Mouse (Mus musculus): ENCODE results near the gene Nxpe4. TPM values are rescaled to one million over a fixed set of nuclear protein-coding genes. Genes with fewer than 3 reads are reported as not detected.

Gene Nxpe4
- polyA plus RNA-seq, 1 experiment from 2014 or later = 2.8 TPM

- no peaks in the 10 kb centered on the region for H3K9me3 ChIP-seq (replicated peaks)
- H3K4me3 ChIP-seq = no peak overlapping the region
- no peak overlapping the region for H3K4me2 ChIP-seq
- H3K27ac ChIP-seq (ENCODE audit: poor library complexity, severe bottlenecking) = no peak overlapping the region
- WGBS = 74% methylated on average over 6 of the region's 6 CpGs
- H3K36me3 ChIP-seq = no peaks in the 10 kb centered on the region
- no peak overlapping the region for H3K9ac ChIP-seq
- ATAC-seq (ENCODE audit: insufficient number of reproducible peaks, low FRiP score) = no peak
- H3K27me3 ChIP-seq (replicated peaks) = peaks cover 5% of the 10 kb centered on the region; the same call in 1 of the 2 replicates
- no peaks in the 10 kb centered on the region for H3K4me1 ChIP-seq (replicated peaks)
These were observed 27.0 kb downstream of the Nxpe4 start for GRCm38 (mm10) chr9:48188854-48189253.

GRCm38 (mm10) chr9:48197458-48197884 lies 35.6 kb downstream of the Nxpe4 start:
- no peak for ATAC-seq (ENCODE audit: insufficient number of reproducible peaks, low FRiP score)
- Histone ChIP-seq H3K9me3 (replicated peaks) (no peaks in the 10 kb centered on the region), H3K36me3 (no peaks in the 10 kb centered on the region), H3K4me3 (no peak overlapping the region), H3K4me1 (replicated peaks) (no peaks in the 10 kb centered on the region), H3K9ac (no peak overlapping the region), H3K27ac (ENCODE audit: poor library complexity, severe bottlenecking) (no peak overlapping the region), H3K4me2 (no peak overlapping the region), H3K27me3 (replicated peaks) (no peaks in the 10 kb centered on the region)
- 75% methylated on average over 12 of the region's 12 CpGs for WGBS

GRCm38 (mm10) chr9:48210970-48211369 lies 49.1 kb downstream of the Nxpe4 start:
- WGBS = 85% methylated on average over 6 of the region's 6 CpGs
- no peak overlapping the region for H3K4me3 ChIP-seq
- no peak overlapping the region for H3K27ac ChIP-seq (ENCODE audit: poor library complexity, severe bottlenecking)
- no peak for ATAC-seq (ENCODE audit: insufficient number of reproducible peaks, low FRiP score)
- H3K9ac ChIP-seq = no peak overlapping the region
- no peaks in the 10 kb centered on the region for H3K27me3 ChIP-seq (replicated peaks)
- H3K9me3 ChIP-seq (replicated peaks) = no peaks in the 10 kb centered on the region
- H3K36me3 ChIP-seq = no peaks in the 10 kb centered on the region
- H3K4me2 ChIP-seq = no peak overlapping the region
- 0 out of 2 replicates have a peak, but pooled peaks cover 2% of the 10 kb centered on the region for H3K4me1 ChIP-seq (replicated peaks)

GRCm38 (mm10) chr9:48211912-48212311 lies 50.1 kb downstream of the Nxpe4 start:
- Histone ChIP-seq H3K4me2 (no peak overlapping the region), H3K9ac (no peak overlapping the region), H3K4me1 (replicated peaks) (0 out of 2 replicates have a peak, but pooled peaks cover 2% of the 10 kb centered on the region), H3K36me3 (no peaks in the 10 kb centered on the region), H3K27ac (ENCODE audit: poor library complexity, severe bottlenecking) (no peak overlapping the region), H3K4me3 (no peak overlapping the region), H3K27me3 (replicated peaks) (no peaks in the 10 kb centered on the region), H3K9me3 (replicated peaks) (no peaks in the 10 kb centered on the region)
- 78% methylated on average over 5 of the region's 5 CpGs for WGBS
- ATAC-seq (ENCODE audit: insufficient number of reproducible peaks, low FRiP score) = no peak

GRCm38 (mm10) chr9:48214751-48215150 lies 52.9 kb downstream of the Nxpe4 start:
- Histone ChIP-seq H3K4me2 (no peak overlapping the region), H3K9ac (no peak overlapping the region), H3K27me3 (replicated peaks) (no peaks in the 10 kb centered on the region), H3K4me3 (no peak overlapping the region), H3K36me3 (no peaks in the 10 kb centered on the region), H3K4me1 (replicated peaks) (no peaks in the 10 kb centered on the region), H3K9me3 (replicated peaks) (no peaks in the 10 kb centered on the region), H3K27ac (ENCODE audit: poor library complexity, severe bottlenecking) (no peak overlapping the region)
- 79% methylated on average over 9 of the region's 9 CpGs for WGBS
- no peak for ATAC-seq (ENCODE audit: insufficient number of reproducible peaks, low FRiP score)

- ATAC-seq (ENCODE audit: insufficient number of reproducible peaks, low FRiP score) = no peak
- Histone ChIP-seq H3K27ac (ENCODE audit: poor library complexity, severe bottlenecking) (no peak overlapping the region), H3K36me3 (no peaks in the 10 kb centered on the region), H3K9ac (no peak overlapping the region), H3K4me1 (replicated peaks) (no peaks in the 10 kb centered on the region), H3K4me3 (no peak overlapping the region), H3K4me2 (no peak overlapping the region), H3K27me3 (replicated peaks) (no peaks in the 10 kb centered on the region), H3K9me3 (replicated peaks) (no peaks in the 10 kb centered on the region)
- 79% methylated on average over 13 of the region's 13 CpGs for WGBS
These were observed 54.5 kb downstream of the Nxpe4 start for GRCm38 (mm10) chr9:48216091-48217001.

- Histone ChIP-seq H3K9ac (no peak overlapping the region), H3K4me1 (replicated peaks) (no peaks in the 10 kb centered on the region), H3K27me3 (replicated peaks) (no peaks in the 10 kb centered on the region), H3K27ac (ENCODE audit: poor library complexity, severe bottlenecking) (no peak overlapping the region), H3K4me2 (no peak overlapping the region), H3K36me3 (no peaks in the 10 kb centered on the region), H3K9me3 (replicated peaks) (no peaks in the 10 kb centered on the region), H3K4me3 (no peak overlapping the region)
- 84% methylated on average over 3 of the region's 3 CpGs for WGBS
- ATAC-seq (ENCODE audit: insufficient number of reproducible peaks, low FRiP score) = no peak
These were observed 68.9 kb downstream of the Nxpe4 start for GRCm38 (mm10) chr9:48230706-48231105.

- no peak for ATAC-seq (ENCODE audit: insufficient number of reproducible peaks, low FRiP score)
- Histone ChIP-seq H3K4me2 (no peak overlapping the region), H3K36me3 (no peaks in the 10 kb centered on the region), H3K27ac (ENCODE audit: poor library complexity, severe bottlenecking) (no peak overlapping the region), H3K9me3 (replicated peaks) (no peaks in the 10 kb centered on the region), H3K4me1 (replicated peaks) (no peaks in the 10 kb centered on the region; the same call in 1 of the 2 replicates), H3K9ac (no peak overlapping the region), H3K27me3 (replicated peaks) (no peaks in the 10 kb centered on the region), H3K4me3 (no peak overlapping the region)
- WGBS = 65% methylated on average over 6 of the region's 6 CpGs
These were observed 74.6 kb downstream of the Nxpe4 start for GRCm38 (mm10) chr9:48236455-48236854.

- Histone ChIP-seq H3K27me3 (replicated peaks) (no peaks in the 10 kb centered on the region), H3K4me1 (replicated peaks) (no peaks in the 10 kb centered on the region; the same call in 1 of the 2 replicates), H3K4me3 (no peak overlapping the region), H3K9me3 (replicated peaks) (no peaks in the 10 kb centered on the region), H3K27ac (ENCODE audit: poor library complexity, severe bottlenecking) (no peak overlapping the region), H3K9ac (no peak overlapping the region), H3K4me2 (no peak overlapping the region), H3K36me3 (no peaks in the 10 kb centered on the region)
- WGBS = 72% methylated on average over 9 of the region's 9 CpGs
- no peak for ATAC-seq (ENCODE audit: insufficient number of reproducible peaks, low FRiP score)
These were observed 76.4 kb downstream of the Nxpe4 start for GRCm38 (mm10) chr9:48238153-48238755.

- Histone ChIP-seq H3K27ac (ENCODE audit: poor library complexity, severe bottlenecking) (no peak overlapping the region), H3K4me1 (replicated peaks) (no peaks in the 10 kb centered on the region; the same call in 1 of the 2 replicates), H3K36me3 (no peaks in the 10 kb centered on the region), H3K9ac (no peak overlapping the region), H3K9me3 (replicated peaks) (no peaks in the 10 kb centered on the region), H3K4me2 (no peak overlapping the region), H3K27me3 (replicated peaks) (no peaks in the 10 kb centered on the region), H3K4me3 (no peak overlapping the region)
- WGBS = 88% methylated on average over 5 of the region's 5 CpGs
- no peak for ATAC-seq (ENCODE audit: insufficient number of reproducible peaks, low FRiP score)
These were observed 77.6 kb downstream of the Nxpe4 start for GRCm38 (mm10) chr9:48239461-48239860.

- H3K36me3 ChIP-seq = no peaks in the 10 kb centered on the region
- H3K4me1 ChIP-seq (replicated peaks) = peaks cover 3% of the 10 kb centered on the region; the same call in 1 of the 2 replicates
- WGBS = 24% methylated on average over 5 of the region's 5 CpGs
- H3K27ac ChIP-seq (ENCODE audit: poor library complexity, severe bottlenecking) = no peak overlapping the region
- no peak overlapping the region for H3K9ac ChIP-seq
- no peak for ATAC-seq (ENCODE audit: insufficient number of reproducible peaks, low FRiP score)
- H3K4me3 ChIP-seq = no peak overlapping the region
- H3K9me3 ChIP-seq (replicated peaks) = no peaks in the 10 kb centered on the region
- H3K4me2 ChIP-seq = no peak overlapping the region
- H3K27me3 ChIP-seq (replicated peaks) = no peaks in the 10 kb centered on the region
These were observed 78.6 kb downstream of the Nxpe4 start for GRCm38 (mm10) chr9:48240431-48240830.

All from heart, embryonic 12.5 days (tissue).